In genomic region chr3:138053969-138054368, GRCm38 (mm10) we compare ENCODE assay signal across 8 mouse cellular contexts. TPM values are rescaled to one million over a fixed set of nuclear protein-coding genes. Genes with fewer than 3 reads are reported as not detected.
DNase-seq lines count a peak whose midpoint lies in the region; ATAC-seq lines count a peak whose summit lies in the region.

No protein-coding gene starts in this region.

- no peaks in the 10 kb centered on the region for H3K9me3 ChIP-seq in midbrain, embryonic 11.5 days (ENCODE audit: control insufficient read depth, low read length)
- H3K9me3 ChIP-seq in midbrain, embryonic 10.5 days (replicated peaks): no peaks in the 10 kb centered on the region
- no peaks in the 10 kb centered on the region for H3K9me3 ChIP-seq in heart, embryonic 12.5 days (replicated peaks)
- no peaks in the 10 kb centered on the region for H3K9me3 ChIP-seq in neural tube, embryonic 15.5 days (replicated peaks)

- no peaks in the 10 kb centered on the region for H3K27me3 ChIP-seq in midbrain, embryonic 11.5 days (ENCODE audit: control insufficient read depth, insufficient read depth, low read length)
- H3K27me3 ChIP-seq in midbrain, embryonic 10.5 days (ENCODE audit: low read depth, poor library complexity, severe bottlenecking): no peaks in the 10 kb centered on the region
- no peaks in the 10 kb centered on the region for H3K27me3 ChIP-seq in heart, embryonic 12.5 days (replicated peaks)
- H3K27me3 ChIP-seq in neural tube, embryonic 15.5 days (replicated peaks): no peaks in the 10 kb centered on the region

- H3K4me2 ChIP-seq in midbrain, embryonic 11.5 days: no peak overlapping the region
- H3K4me2 ChIP-seq in heart, embryonic 12.5 days: peak overlapping the region; percentile 49
- no peak overlapping the region for H3K4me2 ChIP-seq in neural tube, embryonic 15.5 days

- 57% methylated on average over 4 of the region's 4 CpGs for WGBS in midbrain, embryonic 11.5 days
- WGBS in midbrain, embryonic 10.5 days: 55% methylated on average over 4 of the region's 4 CpGs
- 12% methylated on average over 4 of the region's 4 CpGs for WGBS in heart, embryonic 12.5 days
- 44% methylated on average over 4 of the region's 4 CpGs for WGBS in neural tube, embryonic 15.5 days

- DNase-seq in cerebellum, postnatal 14 days: peak; percentile 26 to 40
- DNase-seq in cerebellum, adult 11-12 months: no peak
- peak; percentile 59 for DNase-seq in midbrain, embryonic 11.5 days (ENCODE audit: low spot score, missing footprints)
- no peak for DNase-seq in midbrain, embryonic 10.5 days (ENCODE audit: low spot score)
- DNase-seq in testis, postnatal 10 days (ENCODE audit: low spot score): peak; percentile 50
- DNase-seq in retina, postnatal 1 day: no peak

- no peak overlapping the region for H3K4me3 ChIP-seq in midbrain, embryonic 11.5 days (ENCODE audit: low read depth, low read length)
- H3K4me3 ChIP-seq in midbrain, embryonic 10.5 days: no peak overlapping the region
- 0 out of 2 replicates have a peak overlapping the region, but pooled peaks have one; percentile 5 for H3K4me3 ChIP-seq in heart, embryonic 12.5 days
- no peak overlapping the region for H3K4me3 ChIP-seq in neural tube, embryonic 15.5 days (replicated peaks)

- no peak overlapping the region for H3K9ac ChIP-seq in midbrain, embryonic 11.5 days (ENCODE audit: low read length)
- H3K9ac ChIP-seq in heart, embryonic 12.5 days: no peak overlapping the region
- no peak overlapping the region for H3K9ac ChIP-seq in neural tube, embryonic 15.5 days (replicated peaks)

- H3K36me3 ChIP-seq in midbrain, embryonic 11.5 days (ENCODE audit: control insufficient read depth, insufficient read depth, low read length): no peaks in the 10 kb centered on the region
- H3K36me3 ChIP-seq in midbrain, embryonic 10.5 days: no peaks in the 10 kb centered on the region
- H3K36me3 ChIP-seq in heart, embryonic 12.5 days: no peaks in the 10 kb centered on the region
- H3K36me3 ChIP-seq in neural tube, embryonic 15.5 days: no peaks in the 10 kb centered on the region

- 0 out of 2 replicates have a peak, but pooled peaks cover 3% of the 10 kb centered on the region for H3K4me1 ChIP-seq in midbrain, embryonic 11.5 days (ENCODE audit: control insufficient read depth, insufficient read depth, low read length)
- H3K4me1 ChIP-seq in midbrain, embryonic 10.5 days: peaks cover 13% of the 10 kb centered on the region
- H3K4me1 ChIP-seq in heart, embryonic 12.5 days (replicated peaks): peaks cover 42% of the 10 kb centered on the region
- no peaks in the 10 kb centered on the region for H3K4me1 ChIP-seq in neural tube, embryonic 15.5 days

- H3K27ac ChIP-seq in midbrain, embryonic 11.5 days (ENCODE audit: low read depth, low read length): no peak overlapping the region
- no peak overlapping the region for H3K27ac ChIP-seq in midbrain, embryonic 10.5 days (replicated peaks)
- peak overlapping the region; percentile 97 for H3K27ac ChIP-seq in heart, embryonic 12.5 days (ENCODE audit: poor library complexity, severe bottlenecking)
- H3K27ac ChIP-seq in neural tube, embryonic 15.5 days (replicated peaks): no peak overlapping the region

- ATAC-seq in midbrain, embryonic 11.5 days (ENCODE audit: low FRiP score): no peak
- peak; percentile 87 for ATAC-seq in heart, embryonic 12.5 days (ENCODE audit: insufficient number of reproducible peaks, low FRiP score)
- no peak for ATAC-seq in neural tube, embryonic 15.5 days (ENCODE audit: low FRiP score)

RNA-seq across cellular contexts. Expression of gene 1110002E22Rik, which starts 10.9 kb away (rescaled TPM):
- polyA plus RNA-seq in midbrain, embryonic 11.5 days (2014; fragmentation: Nextera tagmentation; extraction: Ambion mirVana): 0.01 and 0.08 TPM in 2 replicates
- 0.01 TPM in 1 of 2 replicates, not detected in the other for polyA plus RNA-seq in midbrain, embryonic 10.5 days (2016; fragmentation: Nextera tagmentation; extraction: Ambion mirVana)
- 12.1 and 12.4 TPM in 2 replicates for polyA plus RNA-seq in heart, embryonic 12.5 days (2016; fragmentation: Nextera tagmentation; extraction: Ambion mirVana)
- 0.23 and 0.31 TPM in 2 replicates for polyA plus RNA-seq in neural tube, embryonic 15.5 days (2015; fragmentation: Nextera tagmentation; extraction: Ambion mirVana)

RNA-seq across cellular contexts. Expression of gene Gm5105, which starts 13.2 kb away (rescaled TPM):
- not detected in 2 replicates for polyA plus RNA-seq in midbrain, embryonic 11.5 days (2014; fragmentation: Nextera tagmentation; extraction: Ambion mirVana)
- polyA plus RNA-seq in midbrain, embryonic 10.5 days (2016; fragmentation: Nextera tagmentation; extraction: Ambion mirVana): not detected in 2 replicates
- polyA plus RNA-seq in heart, embryonic 12.5 days (2016; fragmentation: Nextera tagmentation; extraction: Ambion mirVana): 0.27 and 0.73 TPM in 2 replicates
- polyA plus RNA-seq in neural tube, embryonic 15.5 days (2015; fragmentation: Nextera tagmentation; extraction: Ambion mirVana): 0.10 and 0.23 TPM in 2 replicates

Comparison
In these comparisons a context has a peak if more than half of its experiments do, and no peak if none do; other contexts are left out.
1. DNase-seq: peak in cerebellum, postnatal 14 days (2 of 2), midbrain, embryonic 11.5 days (single experiment) and testis, postnatal 10 days (single experiment); none in cerebellum, adult 11-12 months (single experiment), midbrain, embryonic 10.5 days (single experiment) and retina, postnatal 1 day (single experiment).
2. RNA of gene 1110002E22Rik, which starts 10.9 kb away (polyA plus RNA-seq): 12.1 to 12.4 TPM in heart, embryonic 12.5 days; 0.23 to 0.31 TPM in neural tube, embryonic 15.5 days, 0.01 to 0.08 TPM in midbrain, embryonic 11.5 days and 0.01 TPM in midbrain, embryonic 10.5 days; every median in the first group is over 10 times any median in the second.